Mouse (Mus musculus) midbrain, embryonic 13.5 days (tissue): ENCODE results near the gene Dram1. TPM values are rescaled to one million over a fixed set of nuclear protein-coding genes. Genes with fewer than 3 reads are reported as not detected.

Experiments
- ATAC-seq: fragments of 200-750 bp; cut with Nextera tagmentation; 2 replicates; pipeline ENCODE4 v1.8.0; 2017; ENCODE audit warnings: mild to moderate bottlenecking, moderate TSS enrichment, moderate library complexity
- H3K27ac ChIP-seq: fragments of 300-500 bp; sonication (generic); 2 replicates; pipeline ENCODE4 v1.5.1; 2015; ENCODE audit warnings: inconsistent platforms, mild to moderate bottlenecking, moderate library complexity
- H3K27me3 ChIP-seq: fragments of 300-500 bp; sonication (generic); 2 replicates; pipeline ENCODE4 v1.6.1; 2015; ENCODE audit warnings: mild to moderate bottlenecking, inconsistent platforms
- H3K36me3 ChIP-seq: fragments of 300-500 bp; sonication (generic); 2 replicates; pipeline ENCODE4 v1.6.1; 2015; ENCODE audit warnings: mild to moderate bottlenecking, inconsistent platforms
- H3K4me1 ChIP-seq: fragments of 300-500 bp; sonication (generic); replicated peaks from 2 replicates; pipeline ENCODE4 v1.6.1; 2015; ENCODE audit warnings: inconsistent platforms
- H3K4me2 ChIP-seq: fragments of 300-500 bp; sonication (generic); replicated peaks from 2 replicates; pipeline ENCODE4 v1.6.1; 2015; ENCODE audit warnings: moderate library complexity, mild to moderate bottlenecking, inconsistent platforms
- H3K4me3 ChIP-seq: fragments of 300-500 bp; sonication (generic); replicated peaks from 2 replicates; pipeline ENCODE4 v1.5.1; 2015; ENCODE audit warnings: mild to moderate bottlenecking, inconsistent platforms
- H3K9ac ChIP-seq: fragments of 300-500 bp; sonication (generic); replicated peaks from 2 replicates; pipeline ENCODE4 v1.6.1; 2015; ENCODE audit warnings: mild to moderate bottlenecking, inconsistent platforms
- H3K9me3 ChIP-seq: fragments of 300-500 bp; sonication (generic); 2 replicates; pipeline ENCODE4 v1.6.1; 2016; ENCODE audit warnings: mild to moderate bottlenecking, inconsistent platforms
- WGBS: fragments of 180-500 bp; shearing (Covaris S2); methylation state at CpG from one replicate; pipeline ENCODE4 v1.1.7; 2015; 5-methylcytosine and 5-hydroxymethylcytosine counted together
- polyA plus RNA-seq: library from polyadenylated mRNA; unstranded; fragments of >200 nt; fragmentation: Nextera tagmentation; extraction: Ambion mirVana; gene quantifications from 2 replicates; pipeline ENCODE4 v1.2.1, GENCODE M21; 2015

Dram1 gene
- polyA plus RNA-seq, 1 experiment from 2014 or later = 0.31 TPM

- H3K36me3 ChIP-seq = no peaks in the 10 kb centered on the region
- H3K9me3 ChIP-seq = no peaks in the 10 kb centered on the region
- H3K4me2 ChIP-seq = no peak overlapping the region
- H3K4me1 ChIP-seq = 0 out of 2 replicates have a peak, but pooled peaks cover 2% of the 10 kb centered on the region
- H3K27me3 ChIP-seq = peaks cover 8% of the 10 kb centered on the region; the same call in 1 of the 2 replicates
- no peak for ATAC-seq
- 86% methylated on average over 1 of the region's 1 CpGs for WGBS
- H3K27ac ChIP-seq = no peak overlapping the region
- no peak overlapping the region for H3K9ac ChIP-seq
- H3K4me3 ChIP-seq = no peak overlapping the region
Observed at GRCm38 (mm10) chr10:88362218-88362617, 16.7 kb downstream of the Dram1 start.

DNA sequence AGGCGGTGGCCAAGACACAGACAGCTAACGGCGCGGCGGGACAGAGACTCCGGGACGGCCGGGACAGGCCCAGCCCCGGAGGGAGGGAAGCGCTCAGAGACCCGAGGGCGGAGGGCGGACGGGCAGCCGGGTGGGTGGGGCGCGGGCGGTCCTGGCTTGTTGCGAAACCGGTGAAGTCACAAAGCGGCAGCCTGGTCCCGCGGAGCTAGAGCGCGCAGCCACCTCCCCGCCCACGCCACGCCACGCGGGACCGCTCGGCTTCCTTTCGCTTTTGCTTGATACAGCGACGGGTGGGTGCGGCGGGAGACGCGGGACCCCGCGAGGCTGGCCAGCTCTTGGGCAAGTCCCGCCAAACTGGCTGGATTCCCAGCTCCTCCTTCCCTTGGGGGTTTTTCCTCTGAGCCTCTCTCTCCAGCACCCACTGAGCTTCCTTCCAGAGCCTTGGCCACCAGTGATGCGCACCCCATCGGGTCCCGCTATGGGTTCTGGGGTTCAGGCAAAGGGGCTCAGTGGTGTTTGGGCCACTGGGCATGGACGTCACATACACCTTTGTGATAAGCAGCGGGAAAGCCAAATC is 21.8 kb downstream of the Dram1 start:
- peaks cover 22% of the 10 kb centered on the region for H3K27me3 ChIP-seq
- no peaks in the 10 kb centered on the region for H3K36me3 ChIP-seq
- 5% methylated on average over 23 of the region's 47 CpGs for WGBS
- H3K27ac ChIP-seq = no peak overlapping the region
- H3K4me1 ChIP-seq = peaks cover 9% of the 10 kb centered on the region
- peak overlapping the region; percentile 64 for H3K9ac ChIP-seq
- no peaks in the 10 kb centered on the region for H3K9me3 ChIP-seq
- peak overlapping the region; percentile 75 for H3K4me2 ChIP-seq
- H3K4me3 ChIP-seq = peak overlapping the region; percentile 53
- peak; percentile 82 for ATAC-seq

DNA sequence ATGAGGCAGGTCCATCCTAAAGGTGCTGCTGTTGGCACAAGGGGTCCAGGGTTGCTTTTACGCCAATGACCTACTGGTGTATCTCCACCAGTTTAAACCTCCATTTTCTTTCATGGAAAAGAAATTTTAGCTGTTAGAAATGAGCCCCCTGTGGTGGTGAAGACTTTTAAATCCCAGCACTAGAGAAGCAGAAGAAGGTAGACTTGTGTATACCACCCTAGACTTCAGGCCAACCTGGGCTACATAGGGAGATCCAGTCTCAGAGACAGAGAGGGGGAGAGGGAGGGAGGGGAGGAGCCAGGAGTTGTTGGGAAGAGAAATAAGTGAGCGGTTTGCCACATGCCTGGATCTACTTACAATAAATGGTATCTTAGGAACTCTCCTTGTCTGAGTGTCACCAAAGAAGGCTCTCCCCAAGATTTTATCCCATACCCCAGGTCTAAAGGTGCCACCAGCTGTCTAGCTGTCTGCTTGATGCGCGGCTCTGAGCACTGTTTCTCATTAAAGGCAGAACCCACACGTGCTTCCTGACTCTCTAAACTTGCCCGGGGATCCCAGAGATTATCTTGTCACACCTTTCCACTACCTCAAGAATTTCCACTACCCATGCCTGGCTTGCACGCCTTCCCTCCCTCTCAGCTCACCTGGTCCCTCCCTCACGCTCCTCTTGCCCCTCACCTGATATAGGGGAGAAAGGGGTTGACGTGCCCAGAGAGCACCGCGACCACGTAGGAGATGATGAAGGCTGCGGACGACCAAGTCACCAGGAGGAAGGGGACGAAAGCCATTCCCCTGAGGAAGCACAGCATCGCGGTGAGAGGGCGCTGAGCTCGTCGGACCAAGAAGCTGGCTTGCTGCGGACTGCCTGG is 22.5 kb downstream of the Dram1 start:
- Histone ChIP-seq H3K4me3 (peak overlapping the region; percentile 53), H3K9ac (peak overlapping the region; percentile 64), H3K4me2 (peak overlapping the region; percentile 75), H3K4me1 (peaks cover 9% of the 10 kb centered on the region), H3K9me3 (no peaks in the 10 kb centered on the region), H3K36me3 (no peaks in the 10 kb centered on the region), H3K27ac (no peak overlapping the region), H3K27me3 (peaks cover 22% of the 10 kb centered on the region)
- ATAC-seq = peak; percentile 65
- 9% methylated on average over 21 of the region's 21 CpGs for WGBS

DNA sequence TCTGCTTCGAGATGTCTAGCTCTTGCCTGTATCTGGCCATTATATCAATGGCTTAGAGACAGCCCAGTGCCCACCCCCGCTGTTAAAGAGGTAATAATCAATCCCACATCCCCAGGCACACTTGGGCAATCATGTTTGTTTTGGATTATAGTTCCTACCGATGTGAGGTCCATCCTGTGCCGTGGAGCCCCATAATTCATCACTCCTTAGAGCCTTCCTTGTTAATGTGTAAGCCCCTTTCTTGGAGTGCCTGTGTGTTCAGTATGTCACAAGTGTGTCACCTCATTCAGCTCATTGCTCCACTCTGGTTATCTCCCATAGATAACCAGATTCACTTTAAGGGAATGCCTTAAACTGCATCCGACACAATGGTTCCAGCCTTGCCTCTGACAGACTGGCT is 24.3 kb downstream of the Dram1 start:
- Histone ChIP-seq H3K4me1 (peaks cover 9% of the 10 kb centered on the region), H3K9ac (no peak overlapping the region), H3K36me3 (no peaks in the 10 kb centered on the region), H3K9me3 (no peaks in the 10 kb centered on the region), H3K4me2 (no peak overlapping the region), H3K4me3 (no peak overlapping the region), H3K27ac (no peak overlapping the region), H3K27me3 (peaks cover 22% of the 10 kb centered on the region)
- 85% methylated on average over 5 of the region's 5 CpGs for WGBS
- ATAC-seq = no peak

DNA sequence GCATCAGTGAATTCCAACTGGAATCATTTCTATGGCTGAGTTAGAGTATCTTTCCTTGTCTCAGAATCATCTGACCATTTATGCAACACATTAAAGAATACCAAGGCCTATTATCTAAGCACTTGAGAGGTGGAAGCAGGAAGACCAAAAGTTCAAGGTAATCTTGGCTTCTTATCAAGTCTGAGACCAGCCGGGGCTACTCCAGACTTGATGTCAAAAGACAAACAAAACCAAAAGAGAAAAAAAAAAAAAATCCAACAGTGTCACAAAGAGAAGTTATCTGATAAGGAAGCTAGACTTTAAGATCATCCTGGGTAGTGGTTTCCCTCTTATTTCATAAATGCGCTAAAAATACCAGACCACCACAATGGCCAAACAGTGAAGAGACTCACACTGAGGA is 26.3 kb downstream of the Dram1 start:
- no peak overlapping the region for H3K4me3 ChIP-seq
- H3K4me2 ChIP-seq = no peak overlapping the region
- H3K9me3 ChIP-seq = no peaks in the 10 kb centered on the region
- 89% methylated on average over 2 of the region's 2 CpGs for WGBS
- H3K36me3 ChIP-seq = no peaks in the 10 kb centered on the region
- H3K27ac ChIP-seq = no peak overlapping the region
- peaks cover 21% of the 10 kb centered on the region for H3K27me3 ChIP-seq
- H3K4me1 ChIP-seq = peaks cover 9% of the 10 kb centered on the region
- no peak for ATAC-seq
- no peak overlapping the region for H3K9ac ChIP-seq

- Histone ChIP-seq H3K9me3 (no peaks in the 10 kb centered on the region), H3K27me3 (peaks cover 12% of the 10 kb centered on the region), H3K9ac (no peak overlapping the region), H3K27ac (no peak overlapping the region), H3K4me2 (no peak overlapping the region), H3K4me3 (no peak overlapping the region), H3K36me3 (no peaks in the 10 kb centered on the region), H3K4me1 (peaks cover under 1% of the 10 kb centered on the region; the same call in 1 of the 2 replicates)
- ATAC-seq = no peak
- 57% methylated on average over 5 of the region's 5 CpGs for WGBS
Observed at GRCm38 (mm10) chr10:88351411-88352103, 27.3 kb downstream of the Dram1 start.

DNA sequence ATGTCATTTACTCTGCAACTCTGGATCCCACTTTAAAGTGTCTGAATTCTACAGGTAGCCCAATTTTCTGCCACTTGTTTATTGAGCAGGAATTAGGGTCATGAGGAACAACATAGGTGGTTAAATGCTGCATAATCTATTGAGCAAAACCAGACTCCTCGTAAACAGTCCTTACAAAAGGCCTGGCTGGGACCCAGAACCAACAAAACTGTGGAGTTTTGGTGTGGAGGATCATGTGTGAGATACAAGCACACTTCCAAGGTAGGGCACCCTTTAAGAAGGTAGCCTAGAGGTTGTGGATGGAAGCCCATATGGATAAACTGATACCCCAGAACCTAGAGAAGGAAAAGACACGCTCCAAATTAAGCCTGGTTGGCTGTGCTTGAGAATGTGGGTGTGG is 28.2 kb downstream of the Dram1 start:
- no peaks in the 10 kb centered on the region for H3K4me1 ChIP-seq
- no peak for ATAC-seq
- WGBS = 61% methylated on average over 2 of the region's 2 CpGs
- no peak overlapping the region for H3K27ac ChIP-seq
- no peak overlapping the region for H3K4me3 ChIP-seq
- H3K4me2 ChIP-seq = no peak overlapping the region
- no peak overlapping the region for H3K9ac ChIP-seq
- H3K9me3 ChIP-seq = no peaks in the 10 kb centered on the region
- H3K36me3 ChIP-seq = no peaks in the 10 kb centered on the region
- peaks cover 3% of the 10 kb centered on the region; the same call in 1 of the 2 replicates for H3K27me3 ChIP-seq

DNA sequence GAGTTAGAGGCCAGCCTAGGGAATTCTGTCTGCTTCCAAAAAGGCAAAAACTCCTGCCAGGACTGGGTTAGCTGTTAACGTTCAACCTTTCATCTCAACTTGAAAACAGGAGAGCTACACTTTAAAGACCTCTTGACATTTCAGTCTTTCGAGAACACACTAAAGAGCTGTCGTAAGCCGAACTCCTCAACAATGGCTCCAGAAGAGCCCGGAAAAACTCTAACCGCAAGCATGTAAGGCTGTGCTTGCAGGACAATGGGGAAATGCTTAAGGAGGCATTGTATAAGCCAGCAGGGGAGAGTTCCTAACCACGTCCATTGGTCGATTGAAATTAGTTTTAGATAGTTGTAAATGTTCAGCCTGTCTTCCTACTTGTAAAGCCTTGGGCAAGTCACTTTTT is 29.1 kb downstream of the Dram1 start:
- WGBS = 6% methylated on average over 8 of the region's 8 CpGs
- no peak overlapping the region for H3K4me3 ChIP-seq
- H3K27ac ChIP-seq = no peak overlapping the region
- ATAC-seq = no peak
- H3K4me2 ChIP-seq = no peak overlapping the region
- H3K27me3 ChIP-seq = peaks cover 3% of the 10 kb centered on the region; the same call in 1 of the 2 replicates
- no peak overlapping the region for H3K9ac ChIP-seq
- no peaks in the 10 kb centered on the region for H3K9me3 ChIP-seq
- no peaks in the 10 kb centered on the region for H3K36me3 ChIP-seq
- no peaks in the 10 kb centered on the region for H3K4me1 ChIP-seq

- no peak overlapping the region for H3K27ac ChIP-seq
- H3K27me3 ChIP-seq = peaks cover 3% of the 10 kb centered on the region; the same call in 1 of the 2 replicates
- H3K9ac ChIP-seq = no peak overlapping the region
- H3K36me3 ChIP-seq = no peaks in the 10 kb centered on the region
- no peak overlapping the region for H3K4me2 ChIP-seq
- H3K9me3 ChIP-seq = no peaks in the 10 kb centered on the region
- no peak overlapping the region for H3K4me3 ChIP-seq
- WGBS = 76% methylated on average over 12 of the region's 12 CpGs
- ATAC-seq = no peak
- H3K4me1 ChIP-seq = no peaks in the 10 kb centered on the region
Observed at GRCm38 (mm10) chr10:88346454-88347245, 32.2 kb downstream of the Dram1 start.

DNA sequence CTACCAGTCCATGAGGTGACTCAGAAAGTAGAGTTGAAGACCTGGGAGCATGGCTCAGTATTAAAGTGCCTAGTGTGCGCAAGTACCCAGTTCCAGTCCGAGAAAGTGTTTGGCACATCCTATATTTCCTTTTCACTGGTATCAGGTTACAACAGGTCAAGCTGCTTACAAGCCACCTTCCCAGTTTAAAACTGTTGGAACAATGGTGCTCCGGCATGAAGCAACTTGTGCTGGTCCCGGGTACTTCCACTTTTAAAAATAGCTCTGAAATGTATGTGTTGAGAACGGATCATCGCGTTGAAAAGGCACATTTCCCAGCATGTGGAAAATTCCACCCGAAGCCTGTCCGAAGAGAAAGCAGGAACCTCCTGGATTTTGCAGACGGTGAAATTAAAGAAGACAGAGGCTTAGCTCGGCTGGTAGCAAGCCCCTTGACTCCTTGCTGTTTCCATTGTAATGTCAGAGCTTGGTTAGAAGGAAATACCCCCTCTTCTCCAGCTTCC is 32.9 kb downstream of the Dram1 start:
- Histone ChIP-seq H3K4me2 (no peak overlapping the region), H3K27me3 (peaks cover 3% of the 10 kb centered on the region; the same call in 1 of the 2 replicates), H3K4me1 (no peaks in the 10 kb centered on the region), H3K9ac (no peak overlapping the region), H3K27ac (no peak overlapping the region), H3K36me3 (no peaks in the 10 kb centered on the region), H3K4me3 (no peak overlapping the region), H3K9me3 (no peaks in the 10 kb centered on the region)
- 55% methylated on average over 11 of the region's 11 CpGs for WGBS
- ATAC-seq = no peak

GRCm38 (mm10) chr10:88341368-88341767 is 37.5 kb downstream of the Dram1 start:
- no peaks in the 10 kb centered on the region for H3K27me3 ChIP-seq
- H3K9me3 ChIP-seq = no peaks in the 10 kb centered on the region
- H3K4me1 ChIP-seq = no peaks in the 10 kb centered on the region
- no peak for ATAC-seq
- H3K27ac ChIP-seq = no peak overlapping the region
- H3K4me2 ChIP-seq = no peak overlapping the region
- no peak overlapping the region for H3K9ac ChIP-seq
- no peak overlapping the region for H3K4me3 ChIP-seq
- no peaks in the 10 kb centered on the region for H3K36me3 ChIP-seq
- WGBS = 92% methylated on average over 6 of the region's 6 CpGs
